Mouse (Mus musculus) neural tube, embryonic 11.5 days (tissue): ENCODE results near the gene Dspp. TPM values are rescaled to one million over a fixed set of nuclear protein-coding genes. Genes with fewer than 3 reads are reported as not detected.

Experiments used
- ATAC-seq: fragments of 200-750 bp; cut with Nextera tagmentation; 2 replicates; pipeline ENCODE4 v1.8.0; 2017; ENCODE audit warnings: moderate number of reproducible peaks, mild to moderate bottlenecking, moderate TSS enrichment, moderate library complexity; ENCODE audit not compliant: insufficient read depth, low FRiP score, low TSS enrichment
- DNase-seq: peaks from one replicate; pipeline ENCODE4 v3.0.0-alpha.2; 2015; ENCODE audit warnings: low spot score
- H3K27ac ChIP-seq: fragments of 300-500 bp; sonication (generic); 2 replicates; pipeline ENCODE4 v1.5.1; 2014; ENCODE audit warnings: low read depth, mild to moderate bottlenecking, low read length
- H3K27me3 ChIP-seq: fragments of 300-500 bp; sonication (generic); 2 replicates; pipeline ENCODE4 v1.6.1; 2014; ENCODE audit warnings: mild to moderate bottlenecking, low read length, mixed read lengths; ENCODE audit not compliant: control insufficient read depth, insufficient read depth
- H3K36me3 ChIP-seq: fragments of 300-500 bp; sonication (generic); 2 replicates; pipeline ENCODE4 v1.6.1; 2014; ENCODE audit warnings: mild to moderate bottlenecking, low read length, moderate library complexity, mixed read lengths; ENCODE audit not compliant: control insufficient read depth, insufficient read depth
- H3K4me1 ChIP-seq: fragments of 300-500 bp; sonication (generic); 2 replicates; pipeline ENCODE4 v1.6.1; 2014; ENCODE audit warnings: low read length, mixed read lengths; ENCODE audit not compliant: control insufficient read depth, insufficient read depth
- H3K4me2 ChIP-seq: fragments of 300-500 bp; sonication (generic); 2 replicates; pipeline ENCODE4 v1.6.1; 2014; ENCODE audit warnings: low read depth, mild to moderate bottlenecking, moderate library complexity
- H3K4me3 ChIP-seq: fragments of 300-500 bp; sonication (generic); 2 replicates; pipeline ENCODE4 v1.5.1; 2014; ENCODE audit warnings: low read depth, low read length
- H3K9ac ChIP-seq: fragments of 300-500 bp; sonication (generic); 2 replicates; pipeline ENCODE4 v1.6.1; 2014; ENCODE audit warnings: mild to moderate bottlenecking, low read length
- H3K9me3 ChIP-seq: fragments of 300-500 bp; sonication (generic); 2 replicates; pipeline ENCODE4 v1.6.1; 2016; ENCODE audit warnings: low read length; ENCODE audit not compliant: control insufficient read depth
- WGBS: fragments of 180-500 bp; shearing (Covaris S2); extraction: QIAGEN DNeasy Blood & Tissue Kit; methylation state at CpG from one replicate; pipeline ENCODE4 v1.1.7; 2014; 5-methylcytosine and 5-hydroxymethylcytosine counted together
- polyA plus RNA-seq: library from polyadenylated mRNA; unstranded; fragments of >200 nt; fragmentation: Nextera tagmentation; extraction: Ambion mirVana; gene quantifications from 2 replicates; pipeline ENCODE4 v1.2.1, GENCODE M21; 2014

Dspp gene
- polyA plus RNA-seq, 1 experiment from 2014 or later: not detected

DNA sequence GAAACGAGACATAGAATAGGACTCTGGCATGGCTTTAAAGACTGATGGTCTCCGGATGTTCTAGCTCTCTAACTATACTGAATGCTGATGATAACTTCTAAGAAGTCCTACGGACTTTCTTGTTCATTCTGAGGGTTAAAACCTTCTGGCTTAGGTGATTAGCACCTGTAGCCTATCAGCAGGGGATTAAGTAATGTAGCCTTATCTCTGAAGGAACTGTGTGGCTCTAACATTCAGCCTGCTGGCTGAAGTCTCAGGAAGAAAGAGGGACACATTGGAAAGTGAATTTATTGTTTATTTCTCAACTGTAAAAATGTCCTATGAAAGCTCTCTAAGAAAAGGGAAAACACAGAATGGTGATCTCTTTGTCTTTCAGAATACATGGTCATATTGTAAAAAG lies 53.8 kb downstream of the Dspp start:
- no peaks in the 10 kb centered on the region for H3K4me1 ChIP-seq
- H3K36me3 ChIP-seq: no peaks in the 10 kb centered on the region
- ATAC-seq (no peak), DNase-seq (no peak)
- H3K27ac ChIP-seq: no peak overlapping the region
- H3K27me3 ChIP-seq: no peaks in the 10 kb centered on the region
- no peaks in the 10 kb centered on the region for H3K9me3 ChIP-seq
- H3K9ac ChIP-seq: no peak overlapping the region
- WGBS: 79% methylated on average over 3 of the region's 3 CpGs
- no peak overlapping the region for H3K4me3 ChIP-seq
- H3K4me2 ChIP-seq: no peak overlapping the region

DNA sequence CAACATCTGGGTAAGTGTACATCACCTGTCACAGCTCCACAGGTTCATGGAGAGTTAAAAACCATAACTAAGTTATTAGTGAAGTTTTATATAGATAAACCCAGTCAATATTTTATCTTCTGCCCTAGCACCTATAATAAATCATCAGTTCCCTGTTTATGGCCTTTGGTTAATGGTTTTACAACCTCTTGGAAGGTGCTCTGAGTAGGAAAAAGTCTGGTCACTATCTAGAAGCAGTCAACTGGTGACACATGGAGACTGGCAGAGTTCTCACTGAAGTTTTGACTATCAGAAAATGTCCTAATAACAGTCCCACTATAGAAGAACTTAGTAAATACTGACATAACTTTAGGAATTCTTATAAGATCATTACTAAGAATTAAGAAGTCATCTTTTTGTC lies 54.2 kb downstream of the Dspp start:
- H3K4me3 ChIP-seq: no peak overlapping the region
- H3K4me2 ChIP-seq: no peak overlapping the region
- H3K9me3 ChIP-seq: no peaks in the 10 kb centered on the region
- DNase-seq (no peak), ATAC-seq (no peak)
- no peak overlapping the region for H3K27ac ChIP-seq
- no peaks in the 10 kb centered on the region for H3K36me3 ChIP-seq
- no peaks in the 10 kb centered on the region for H3K27me3 ChIP-seq
- H3K9ac ChIP-seq: no peak overlapping the region
- H3K4me1 ChIP-seq: no peaks in the 10 kb centered on the region

DNA sequence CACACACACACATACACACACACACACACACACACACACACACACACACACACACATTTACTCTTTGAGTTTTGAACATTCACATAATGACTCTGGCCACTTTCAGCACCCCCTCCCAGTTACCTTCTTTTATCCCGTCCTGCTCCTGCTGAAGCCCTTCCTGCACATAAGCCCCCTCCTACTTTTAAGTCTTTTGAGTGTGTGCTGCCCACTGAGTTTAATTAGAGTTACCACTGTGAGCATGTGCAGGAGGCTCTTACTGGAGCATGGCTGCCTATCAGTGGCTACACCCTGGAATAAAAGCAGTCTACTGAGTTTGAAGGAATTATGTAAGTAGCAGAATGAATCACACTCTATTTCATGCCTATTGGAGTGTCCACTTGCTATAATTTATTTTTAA lies 58.0 kb downstream of the Dspp start:
- DNase-seq (no peak), ATAC-seq (no peak)
- no peak overlapping the region for H3K27ac ChIP-seq
- H3K9me3 ChIP-seq: no peaks in the 10 kb centered on the region
- H3K4me3 ChIP-seq: no peak overlapping the region
- 28% methylated on average over 1 of the region's 1 CpGs for WGBS
- H3K9ac ChIP-seq: no peak overlapping the region
- no peaks in the 10 kb centered on the region for H3K27me3 ChIP-seq
- H3K36me3 ChIP-seq: no peaks in the 10 kb centered on the region
- H3K4me2 ChIP-seq: no peak overlapping the region
- no peaks in the 10 kb centered on the region for H3K4me1 ChIP-seq

Other genes with a start within 250 kb of the Dspp start
- not detected in 2 replicates for gene Hsd17b13, start 193.3 kb upstream of the Dspp start, polyA plus RNA-seq
- gene Hsd17b11, start 148.8 kb upstream of the Dspp start, polyA plus RNA-seq: 0.99 and 1.5 TPM in 2 replicates
- 76.3 and 78.2 TPM in 2 replicates for gene Nudt9, start 124.4 kb upstream of the Dspp start, polyA plus RNA-seq
- not detected in 2 replicates for gene Gm17660, start 93.1 kb upstream of the Dspp start, polyA plus RNA-seq
- gene Sparcl1, start 57.0 kb upstream of the Dspp start, polyA plus RNA-seq: 68.9 and 73.1 TPM in 2 replicates
- 0.45 and 0.77 TPM in 2 replicates for gene Dmp1, start 31.9 kb downstream of the Dspp start, polyA plus RNA-seq
- gene Ibsp, start 128.5 kb downstream of the Dspp start, polyA plus RNA-seq: not detected in 2 replicates
- not detected in 2 replicates for gene Mepe, start 154.6 kb downstream of the Dspp start, polyA plus RNA-seq